Mouse (Mus musculus): Measurements from ENCODE around the gene Naa30. TPM values are rescaled to one million over a fixed set of nuclear protein-coding genes. Genes with fewer than 3 reads are reported as not detected.
"Not testable (repeated sequence)": the region's sequence is repeated elsewhere in the genome, so short reads cannot be mapped to it uniquely, and the experiment has no call there.

Gene Naa30
- total and polyA plus RNA-seq, 2 experiments: 6.7 to 16.1 TPM

- no peaks in the 10 kb centered on the region for H3K27me3 ChIP-seq (ENCODE audit: control insufficient read depth, insufficient read depth, low read length)
- peaks cover 19% of the 10 kb centered on the region for H3K4me1 ChIP-seq (ENCODE audit: control insufficient read depth, insufficient read depth, low read length)
- H3K27ac ChIP-seq (replicated peaks; ENCODE audit: insufficient read depth, low read depth, low read length): peak overlapping the region; percentile 76
- DNase-seq (ENCODE audit: extremely low read depth, low read depth, low spot score): peak; percentile 34
- WGBS: 12% methylated on average over 16 of the region's 16 CpGs
- TF ChIP-seq POLR2A (IDR thresholded peaks at IDR 0.05; ENCODE audit: extremely low read depth, insufficient read depth, low read length) (no peak), CTCF (IDR thresholded peaks at IDR 0.05; ENCODE audit: low read depth, low read length) (no peak)
- peak overlapping the region; percentile 100 for H3K4me3 ChIP-seq (ENCODE audit: insufficient read depth, low read depth, low read length)
- peak overlapping the region; percentile 99 for H3K9ac ChIP-seq (ENCODE audit: low read depth, low read length)
- peaks cover 28% of the 10 kb centered on the region for H3K79me2 ChIP-seq (ENCODE audit: control insufficient read depth, insufficient read depth, low read length)
- peaks cover 9% of the 10 kb centered on the region for H3K36me3 ChIP-seq (ENCODE audit: control insufficient read depth, insufficient read depth, low read length)
Measured at GRCm38 (mm10) chr14:49173290-49174135, 1.5 kb downstream of the Naa30 start.

GRCm38 (mm10) chr14:49179736-49180135 is 7.7 kb downstream of the Naa30 start:
- Histone ChIP-seq H3K27ac (replicated peaks; ENCODE audit: insufficient read depth, low read depth, low read length) (no peak overlapping the region), H3K36me3 (ENCODE audit: control insufficient read depth, insufficient read depth, low read length) (peaks cover 23% of the 10 kb centered on the region), H3K4me3 (ENCODE audit: insufficient read depth, low read depth, low read length) (no peak overlapping the region), H3K27me3 (ENCODE audit: control insufficient read depth, insufficient read depth, low read length) (no peaks in the 10 kb centered on the region), H3K4me1 (ENCODE audit: control insufficient read depth, insufficient read depth, low read length) (peaks cover 6% of the 10 kb centered on the region; the same call in 1 of the 2 replicates), H3K9ac (ENCODE audit: low read depth, low read length) (no peak overlapping the region), H3K79me2 (ENCODE audit: control insufficient read depth, insufficient read depth, low read length) (peaks cover 2% of the 10 kb centered on the region; the same call in 1 of the 2 replicates)
- WGBS: 70% methylated on average over 3 of the region's 3 CpGs
- DNase-seq (ENCODE audit: extremely low read depth, low read depth, low spot score): no peak
- no peak for TF ChIP-seq CTCF (IDR thresholded peaks at IDR 0.05; ENCODE audit: low read depth, low read length)
- TF ChIP-seq POLR2A (IDR thresholded peaks at IDR 0.05; ENCODE audit: extremely low read depth, insufficient read depth, low read length): no peak

- WGBS: 88% methylated on average over 2 of the region's 2 CpGs
- DNase-seq (ENCODE audit: extremely low read depth, low read depth, low spot score): no peak
- Histone ChIP-seq H3K36me3 (ENCODE audit: control insufficient read depth, insufficient read depth, low read length) (peaks cover 28% of the 10 kb centered on the region), H3K4me3 (ENCODE audit: insufficient read depth, low read depth, low read length) (no peak overlapping the region), H3K4me1 (ENCODE audit: control insufficient read depth, insufficient read depth, low read length) (no peaks in the 10 kb centered on the region; the same call in 1 of the 2 replicates), H3K27me3 (ENCODE audit: control insufficient read depth, insufficient read depth, low read length) (no peaks in the 10 kb centered on the region), H3K79me2 (ENCODE audit: control insufficient read depth, insufficient read depth, low read length) (no peaks in the 10 kb centered on the region), H3K27ac (replicated peaks; ENCODE audit: insufficient read depth, low read depth, low read length) (no peak overlapping the region), H3K9ac (ENCODE audit: low read depth, low read length) (no peak overlapping the region)
- TF ChIP-seq CTCF (IDR thresholded peaks at IDR 0.05; ENCODE audit: low read depth, low read length): no peak
- TF ChIP-seq POLR2A (IDR thresholded peaks at IDR 0.05; ENCODE audit: extremely low read depth, insufficient read depth, low read length): no peak
Measured at GRCm38 (mm10) chr14:49186270-49186669, 14.2 kb downstream of the Naa30 start.

- no peak overlapping the region for H3K9ac ChIP-seq (ENCODE audit: low read depth, low read length)
- no peaks in the 10 kb centered on the region; the same call in 1 of the 2 replicates for H3K36me3 ChIP-seq (ENCODE audit: control insufficient read depth, insufficient read depth, low read length)
- TF ChIP-seq CTCF (IDR thresholded peaks at IDR 0.05; ENCODE audit: low read depth, low read length) (no peak), POLR2A (IDR thresholded peaks at IDR 0.05; ENCODE audit: extremely low read depth, insufficient read depth, low read length) (no peak)
- no peaks in the 10 kb centered on the region for H3K79me2 ChIP-seq (ENCODE audit: control insufficient read depth, insufficient read depth, low read length)
- H3K27me3 ChIP-seq (ENCODE audit: control insufficient read depth, insufficient read depth, low read length): no peaks in the 10 kb centered on the region
- no peak overlapping the region for H3K4me3 ChIP-seq (ENCODE audit: insufficient read depth, low read depth, low read length)
- 78% methylated on average over 2 of the region's 2 CpGs for WGBS
- no peak for DNase-seq (ENCODE audit: extremely low read depth, low read depth, low spot score)
- no peak overlapping the region for H3K27ac ChIP-seq (replicated peaks; ENCODE audit: insufficient read depth, low read depth, low read length)
- H3K4me1 ChIP-seq (ENCODE audit: control insufficient read depth, insufficient read depth, low read length): no peaks in the 10 kb centered on the region
Measured at GRCm38 (mm10) chr14:49197031-49197527, 25.1 kb downstream of the Naa30 start.

GRCm38 (mm10) chr14:49201073-49201778 is 29.2 kb downstream of the Naa30 start:
- H3K4me3 ChIP-seq (ENCODE audit: insufficient read depth, low read depth, low read length): no peak overlapping the region
- DNase-seq (ENCODE audit: extremely low read depth, low read depth, low spot score): no peak
- no peak for TF ChIP-seq CTCF (IDR thresholded peaks at IDR 0.05; ENCODE audit: low read depth, low read length)
- TF ChIP-seq POLR2A (IDR thresholded peaks at IDR 0.05; ENCODE audit: extremely low read depth, insufficient read depth, low read length): no peak
- no peaks in the 10 kb centered on the region for H3K4me1 ChIP-seq (ENCODE audit: control insufficient read depth, insufficient read depth, low read length)
- 76% methylated on average over 9 of the region's 9 CpGs for WGBS
- H3K27me3 ChIP-seq (ENCODE audit: control insufficient read depth, insufficient read depth, low read length): no peaks in the 10 kb centered on the region
- H3K79me2 ChIP-seq (ENCODE audit: control insufficient read depth, insufficient read depth, low read length): no peaks in the 10 kb centered on the region
- no peak overlapping the region for H3K9ac ChIP-seq (ENCODE audit: low read depth, low read length)
- no peak overlapping the region for H3K27ac ChIP-seq (replicated peaks; ENCODE audit: insufficient read depth, low read depth, low read length)
- H3K36me3 ChIP-seq (ENCODE audit: control insufficient read depth, insufficient read depth, low read length): no peaks in the 10 kb centered on the region

- H3K4me1 ChIP-seq (ENCODE audit: control insufficient read depth, insufficient read depth, low read length); H3K79me2 ChIP-seq (ENCODE audit: control insufficient read depth, insufficient read depth, low read length); H3K27me3 ChIP-seq (ENCODE audit: control insufficient read depth, insufficient read depth, low read length); H3K36me3 ChIP-seq (ENCODE audit: control insufficient read depth, insufficient read depth, low read length); H3K4me3 ChIP-seq (ENCODE audit: insufficient read depth, low read depth, low read length); H3K27ac ChIP-seq (replicated peaks; ENCODE audit: insufficient read depth, low read depth, low read length); DNase-seq (ENCODE audit: extremely low read depth, low read depth, low spot score); H3K9ac ChIP-seq (ENCODE audit: low read depth, low read length): not testable (repeated sequence)
- WGBS: 79% methylated on average over 3 of the region's 3 CpGs
Measured at GRCm38 (mm10) chr14:49210215-49210614, 38.2 kb downstream of the Naa30 start.
